Mouse (Mus musculus) B cell, adult (primary cell): ENCODE data around the gene Ntrk1. TPM values are rescaled to one million over a fixed set of nuclear protein-coding genes. Genes with fewer than 3 reads are reported as not detected.

ENCODE experiments used
- total RNA-seq: library from RNA; stranded (reverse); gene quantifications from 4 replicates; pipeline ENCODE4 v1.2.4, GENCODE M21; 2023; ENCODE audit not compliant: inconsistent age

The Ntrk1 gene
- total RNA-seq = not detected in 4 replicates

DNA sequence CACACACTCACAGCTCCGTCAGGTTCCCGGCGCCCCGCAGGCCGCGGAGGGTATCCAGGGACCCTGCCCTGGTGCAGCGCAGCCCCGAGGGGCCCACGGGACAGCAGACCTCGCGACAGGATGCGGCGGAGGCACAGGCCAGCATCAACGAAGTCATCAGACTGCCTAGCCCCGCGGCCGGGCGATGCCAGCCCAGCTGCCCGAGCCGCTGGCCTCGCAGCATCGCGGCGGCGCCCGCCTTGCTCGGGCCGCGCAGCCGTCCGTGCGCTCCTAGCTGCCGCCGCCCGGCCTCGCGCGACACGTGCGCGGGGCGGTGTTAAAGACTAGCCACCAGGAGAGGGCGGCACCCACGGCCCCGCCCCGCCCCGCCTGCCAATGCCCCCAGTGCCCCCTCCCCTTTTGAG, at the start of gene Ntrk1:
Gene Ntrk1, minus strand, starts transcription at position 241 of the 404 bp plus-strand sequence.

GRCm38 (mm10) chr3:87824206-87824605, 29.2 kb upstream of the Ntrk1 start, which contains the start of gene Pear1:
Gene Pear1 (minus strand): TSS chr3:87824306.

GRCm38 (mm10) chr3:87796736-87797334, 1.9 kb upstream of the Ntrk1 start, which contains the start of gene Insrr:
Gene Insrr (plus strand): TSS chr3:87796951.

GRCm38 (mm10) chr3:87748431-87748830, 46.5 kb downstream of the Ntrk1 start, which contains the start of gene Lrrc71:
Gene Lrrc71 (minus strand): TSS chr3:87748625.

Other genes with a start within 250 kb of the Ntrk1 start
- 27.4 to 30.8 TPM (median 29.9 TPM) in 4 replicates for gene Arhgef11, start 177.6 kb downstream of the Ntrk1 start, total RNA-seq
- gene Lrrc71, start 46.5 kb downstream of the Ntrk1 start, total RNA-seq = 0.26 to 1.7 TPM (median 0.80 TPM) in 3 of 4 replicates, not detected in the other
- 0.09 TPM in 1 of 4 replicates, not detected in the others for gene Insrr, start 1.8 kb upstream of the Ntrk1 start, total RNA-seq
- gene Pear1, start 29.1 kb upstream of the Ntrk1 start, total RNA-seq = 16.6 to 23.2 TPM (median 22.4 TPM) in 4 replicates
- gene Sh2d2a, start 51.6 kb upstream of the Ntrk1 start, total RNA-seq = 27.4 to 31.3 TPM (median 29.4 TPM) in 4 replicates
- 54.7 to 61.5 TPM (median 57.6 TPM) in 4 replicates for gene Prcc, start 90.4 kb upstream of the Ntrk1 start, total RNA-seq
- gene Hdgf, start 111.2 kb upstream of the Ntrk1 start, total RNA-seq = 77.9 to 83.0 TPM (median 79.1 TPM) in 4 replicates
- 126 to 163 TPM (median 139 TPM) in 4 replicates for gene Mrpl24, start 124.3 kb upstream of the Ntrk1 start, total RNA-seq
- 64.0 to 71.6 TPM (median 66.1 TPM) in 4 replicates for gene Isg20l2, start 135.2 kb upstream of the Ntrk1 start, total RNA-seq
- gene Rrnad1, start 135.6 kb upstream of the Ntrk1 start, total RNA-seq = 29.4 to 38.4 TPM (median 34.5 TPM) in 4 replicates
- 0.78 to 2.5 TPM (median 1.4 TPM) in 4 replicates for gene Crabp2, start 153.5 kb upstream of the Ntrk1 start, total RNA-seq
- not detected in 4 replicates for gene Nes, start 175.9 kb upstream of the Ntrk1 start, total RNA-seq
- gene Bcan, start 205.1 kb upstream of the Ntrk1 start, total RNA-seq = not detected in 4 replicates
- not detected in 4 replicates for gene Hapln2, start 232.4 kb upstream of the Ntrk1 start, total RNA-seq
- gene Gpatch4, start 247.9 kb upstream of the Ntrk1 start, total RNA-seq = 13.7 to 20.9 TPM (median 16.4 TPM) in 4 replicates